Mouse (Mus musculus): ENCODE measurements around the gene 9130213A22Rik.

Gene 9130213A22Rik

DNA sequence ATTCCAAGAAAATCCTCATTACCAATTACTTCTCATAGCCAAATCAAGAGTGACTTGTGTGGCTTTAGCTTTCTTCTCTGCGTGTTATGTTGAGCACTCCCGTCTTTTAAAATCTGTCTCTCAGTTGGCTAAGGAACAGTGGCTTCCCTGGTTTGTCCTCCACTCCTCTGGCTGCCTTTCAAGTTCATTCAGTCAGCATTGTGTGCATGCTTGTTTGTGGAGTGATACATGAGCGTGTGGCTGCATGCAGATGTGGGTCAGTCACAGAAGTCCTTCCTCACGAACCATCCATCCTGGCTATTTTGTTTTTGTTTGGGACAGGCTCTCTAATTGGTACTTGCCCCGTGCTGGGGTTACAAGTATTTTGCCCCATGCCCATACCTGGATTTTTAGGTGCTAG, 45.8 kb downstream of the 9130213A22Rik start:
- peak; percentile 57 to 83 for DNase-seq (ENCODE audit: inconsistent age in 2 of 2, low spot score in 1 of 2)

DNA sequence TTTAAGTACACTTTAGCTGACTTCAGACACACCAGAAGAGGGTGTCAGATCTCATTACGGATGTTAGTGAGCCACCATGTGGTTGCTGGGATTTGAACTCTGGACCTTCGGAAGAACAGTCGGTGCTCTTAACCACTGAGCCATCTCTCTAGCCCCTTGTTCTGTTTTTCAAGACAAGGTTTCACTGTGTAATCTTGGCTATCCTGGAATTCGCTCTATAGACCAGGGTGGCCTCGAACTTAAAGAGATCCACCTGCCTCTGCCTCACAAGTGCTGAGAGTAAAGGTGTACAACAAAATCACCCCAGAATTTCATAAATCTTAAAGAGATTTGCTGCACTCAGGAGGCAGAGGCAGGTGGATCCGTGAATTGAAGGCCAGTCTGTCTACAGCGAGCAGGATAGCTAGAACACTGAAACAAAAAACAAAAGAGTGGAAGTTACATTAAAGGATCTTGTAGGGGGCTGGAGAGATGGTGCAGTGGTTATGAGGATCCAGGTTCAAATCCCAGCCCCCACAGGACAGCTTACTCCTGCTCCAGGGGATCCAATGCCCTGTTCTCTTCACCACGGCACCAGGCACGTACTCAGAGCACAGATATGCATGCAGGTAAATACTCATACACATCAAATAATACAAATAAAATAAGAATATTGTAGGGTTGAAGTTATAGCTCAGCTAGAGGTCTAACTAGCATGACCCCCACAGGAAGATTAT, 46.5 kb downstream of the 9130213A22Rik start:
- DNase-seq (ENCODE audit: inconsistent age in 2 of 2, low spot score in 1 of 2): no peak

GRCm38 (mm10) chr11:69074776-69075069, 47.7 kb downstream of the 9130213A22Rik start:
- DNase-seq (ENCODE audit: inconsistent age in 2 of 2, low spot score in 1 of 2): no peak

DNA sequence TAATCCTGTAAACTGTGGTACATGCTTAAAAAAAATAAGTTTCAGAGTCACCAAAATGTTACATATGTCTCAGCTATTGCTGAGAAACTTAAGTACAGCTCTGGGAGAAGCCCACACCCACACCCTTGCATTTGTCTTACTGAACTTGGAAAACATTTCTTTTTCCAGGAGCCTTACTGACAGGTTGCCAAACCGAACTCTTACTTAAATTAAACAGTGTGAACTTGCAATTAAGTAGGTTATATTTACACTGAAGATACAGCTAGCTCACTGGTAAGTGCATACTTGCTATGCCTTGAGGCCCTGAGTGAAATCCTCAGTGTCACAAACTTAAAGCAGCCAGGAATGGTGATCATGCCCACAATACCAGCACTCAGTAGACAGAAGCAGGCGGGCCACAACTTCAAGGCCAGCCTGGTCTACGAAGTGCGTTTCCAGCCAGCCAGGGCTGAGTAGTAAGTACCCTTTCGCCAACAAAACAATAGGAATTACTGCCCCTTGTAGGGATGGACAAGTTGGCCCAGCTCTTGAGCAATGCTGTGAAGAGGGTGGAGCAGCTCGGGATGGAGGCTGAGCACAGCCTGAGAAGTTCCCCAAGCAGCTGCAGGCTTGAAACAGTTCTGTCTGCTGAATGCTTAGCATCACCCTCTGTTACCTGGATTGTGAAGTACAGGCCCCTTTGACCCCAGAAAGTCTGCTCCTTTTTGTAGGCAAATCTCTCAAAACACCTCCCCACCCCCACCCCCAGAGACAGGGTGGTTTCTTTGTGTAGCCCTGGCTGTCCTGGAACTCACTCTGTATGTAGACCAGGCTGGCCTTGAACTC, 48.2 kb downstream of the 9130213A22Rik start:
- peak; percentile 21 to 63 for DNase-seq (ENCODE audit: inconsistent age in 2 of 2, low spot score in 1 of 2)

GRCm38 (mm10) chr11:69073065-69073888, 49.1 kb downstream of the 9130213A22Rik start:
- DNase-seq (ENCODE audit: inconsistent age in 2 of 2, low spot score in 1 of 2): peak; percentile 86 to 97

- peak in 1 of 2 experiments; percentile 20 for DNase-seq (ENCODE audit: inconsistent age in 2 of 2, low spot score in 1 of 2)
These were observed 49.7 kb downstream of the 9130213A22Rik start for GRCm38 (mm10) chr11:69072666-69073064.

DNA sequence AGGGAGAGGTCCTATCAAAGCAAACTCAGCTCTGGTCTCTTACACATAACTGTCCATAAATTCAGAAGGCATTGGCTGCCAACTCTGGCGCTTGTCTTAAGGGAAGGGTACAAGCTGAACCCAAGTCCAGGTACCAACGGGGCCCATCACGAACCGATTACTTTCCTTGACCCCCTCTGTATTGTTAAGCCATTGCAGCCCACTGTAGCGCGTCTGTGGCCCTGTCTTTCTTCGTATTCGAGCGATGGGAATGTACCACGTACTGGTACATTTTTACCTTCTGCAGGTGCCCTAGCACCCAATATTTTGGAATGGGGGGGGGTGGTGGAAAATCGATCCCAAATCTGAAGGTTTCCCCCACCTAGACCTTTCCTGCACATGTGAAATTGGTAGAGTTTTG, 50.2 kb downstream of the 9130213A22Rik start:
- DNase-seq (ENCODE audit: inconsistent age in 2 of 2, low spot score in 1 of 2): peak; percentile 25 to 46

DNA sequence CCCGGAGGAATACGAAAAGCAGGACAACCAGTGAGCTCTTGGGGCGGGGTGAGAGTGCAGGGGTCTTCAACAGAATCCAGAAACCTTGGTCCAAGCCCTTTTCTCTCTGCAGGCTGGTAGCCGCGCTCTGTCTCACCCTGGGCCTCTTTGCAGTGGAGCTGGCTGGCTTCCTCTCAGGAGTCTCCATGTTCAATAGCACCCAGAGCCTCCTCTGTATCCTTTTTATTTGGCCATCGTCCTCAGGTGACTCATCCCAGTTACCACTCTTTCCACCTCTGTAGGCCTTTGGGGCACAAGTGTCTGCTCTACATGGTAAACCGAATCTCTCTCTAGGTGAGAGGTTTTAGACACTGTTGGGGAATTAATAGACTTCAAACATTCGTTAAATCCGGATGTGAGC, 51.1 kb downstream of the 9130213A22Rik start:
- DNase-seq (ENCODE audit: inconsistent age in 2 of 2, low spot score in 1 of 2): peak in 1 of 2 experiments; percentile 61

DNA sequence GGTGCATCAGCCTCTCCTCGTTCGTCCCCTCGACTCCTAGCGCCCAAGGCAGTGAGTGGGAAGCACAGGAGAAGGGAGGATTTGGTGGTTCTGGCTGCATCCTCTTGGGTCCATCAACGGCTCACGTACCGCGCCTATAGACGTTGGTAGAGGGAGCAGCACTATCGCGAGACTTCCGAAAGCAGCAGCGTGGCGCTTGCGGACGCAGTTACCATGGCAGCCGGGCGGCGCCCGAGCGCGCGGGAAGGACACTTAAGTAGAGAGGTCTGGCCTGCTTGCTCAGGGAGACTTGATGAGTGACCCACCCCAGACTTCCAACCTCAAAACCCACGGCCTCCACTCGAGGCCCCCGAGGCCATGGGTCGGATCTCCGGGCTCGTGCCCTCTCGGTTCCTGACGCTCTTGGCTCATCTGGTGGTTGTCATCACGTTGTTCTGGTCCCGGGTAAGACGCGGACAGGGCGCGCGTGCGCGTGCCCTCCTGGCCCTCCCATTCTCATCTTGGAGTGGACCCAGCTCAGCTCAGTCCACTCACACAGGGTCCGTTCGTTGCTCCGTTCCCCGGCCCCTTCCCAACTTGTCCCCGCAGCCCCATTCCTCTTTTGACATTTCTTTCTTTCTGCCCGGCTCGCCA, 51.7 kb downstream of the 9130213A22Rik start, which contains the start of gene Tmem107:
Gene Tmem107, plus strand, starts transcription at position 217 of the 633 bp plus-strand sequence.
- peak; percentile 95 to 98 for DNase-seq (ENCODE audit: inconsistent age in 2 of 2, low spot score in 1 of 2)

- no peak for DNase-seq (ENCODE audit: inconsistent age in 2 of 2, low spot score in 1 of 2)
These were observed 52.3 kb downstream of the 9130213A22Rik start for GRCm38 (mm10) chr11:69070093-69070492.
